Mouse (Mus musculus): Measurements from ENCODE around the gene Panx2. TPM values are rescaled to one million over a fixed set of nuclear protein-coding genes. Genes with fewer than 3 reads are reported as not detected.

The Panx2 gene
- polyA plus RNA-seq, 1 experiment from 2014 or later: 0.68 TPM

GRCm38 (mm10) chr15:89070606-89071005, 11.1 kb downstream of the Panx2 start:
- H3K27ac ChIP-seq (ENCODE audit: low read length): no peak overlapping the region
- peaks cover 26% of the 10 kb centered on the region for H3K4me1 ChIP-seq (ENCODE audit: control insufficient read depth, insufficient read depth, low read length)
- H3K9ac ChIP-seq (ENCODE audit: low read depth, low read length): no peak overlapping the region
- WGBS: 66% methylated on average over 24 of the region's 24 CpGs
- H3K4me3 ChIP-seq (ENCODE audit: low read length): no peak overlapping the region
- H3K36me3 ChIP-seq (ENCODE audit: control insufficient read depth, insufficient read depth, low read length): no peaks in the 10 kb centered on the region
- ATAC-seq: peak; percentile 20; the same call in 1 of the 2 replicates
- H3K9me3 ChIP-seq (ENCODE audit: control insufficient read depth, low read length): no peaks in the 10 kb centered on the region
- H3K27me3 ChIP-seq (replicated peaks; ENCODE audit: control insufficient read depth, insufficient read depth, low read length): peaks cover 25% of the 10 kb centered on the region
- H3K4me2 ChIP-seq (ENCODE audit: low read depth, low read length): no peak overlapping the region

DNA sequence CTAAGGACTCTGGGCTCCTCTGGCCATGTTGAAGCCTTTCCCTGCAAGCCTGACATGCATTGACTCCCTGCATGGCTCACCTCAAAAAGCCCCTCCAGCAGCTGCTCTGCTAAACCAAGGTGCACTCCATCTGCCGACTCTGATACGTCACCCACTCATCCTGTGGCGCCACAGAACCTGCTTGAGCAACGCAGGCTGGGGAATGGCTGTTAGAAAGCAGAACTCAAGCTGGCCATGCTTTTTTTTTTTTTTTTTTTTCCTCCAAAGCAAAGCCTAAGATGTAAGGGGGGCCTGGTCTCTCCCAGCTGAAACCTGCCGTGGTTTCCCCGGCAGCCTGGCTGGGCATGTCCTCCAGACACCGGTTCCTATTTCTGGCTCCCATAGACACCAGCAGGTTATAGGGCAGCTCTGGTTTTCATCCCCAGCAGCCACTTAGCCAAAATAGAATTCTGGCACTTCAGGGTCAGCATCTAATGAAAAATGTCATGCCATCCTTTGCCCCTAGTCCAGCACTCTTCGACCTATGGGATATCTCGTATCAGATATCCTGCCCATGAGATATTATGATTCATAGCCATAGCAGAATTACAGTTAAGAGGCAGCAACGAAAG, 14.6 kb downstream of the Panx2 start:
- H3K4me3 ChIP-seq (ENCODE audit: low read length): no peak overlapping the region
- H3K4me1 ChIP-seq (ENCODE audit: control insufficient read depth, insufficient read depth, low read length): peaks cover 38% of the 10 kb centered on the region
- H3K36me3 ChIP-seq (ENCODE audit: control insufficient read depth, insufficient read depth, low read length): no peaks in the 10 kb centered on the region
- 0 out of 2 replicates have a peak overlapping the region, but pooled peaks have one; percentile 94 for H3K9ac ChIP-seq (ENCODE audit: low read depth, low read length)
- no peaks in the 10 kb centered on the region for H3K27me3 ChIP-seq (replicated peaks; ENCODE audit: control insufficient read depth, insufficient read depth, low read length)
- no peak overlapping the region for H3K4me2 ChIP-seq (ENCODE audit: low read depth, low read length)
- ATAC-seq: no peak
- H3K9me3 ChIP-seq (ENCODE audit: control insufficient read depth, low read length): no peaks in the 10 kb centered on the region
- H3K27ac ChIP-seq (ENCODE audit: low read length): no peak overlapping the region
- WGBS: 73% methylated on average over 10 of the region's 10 CpGs

DNA sequence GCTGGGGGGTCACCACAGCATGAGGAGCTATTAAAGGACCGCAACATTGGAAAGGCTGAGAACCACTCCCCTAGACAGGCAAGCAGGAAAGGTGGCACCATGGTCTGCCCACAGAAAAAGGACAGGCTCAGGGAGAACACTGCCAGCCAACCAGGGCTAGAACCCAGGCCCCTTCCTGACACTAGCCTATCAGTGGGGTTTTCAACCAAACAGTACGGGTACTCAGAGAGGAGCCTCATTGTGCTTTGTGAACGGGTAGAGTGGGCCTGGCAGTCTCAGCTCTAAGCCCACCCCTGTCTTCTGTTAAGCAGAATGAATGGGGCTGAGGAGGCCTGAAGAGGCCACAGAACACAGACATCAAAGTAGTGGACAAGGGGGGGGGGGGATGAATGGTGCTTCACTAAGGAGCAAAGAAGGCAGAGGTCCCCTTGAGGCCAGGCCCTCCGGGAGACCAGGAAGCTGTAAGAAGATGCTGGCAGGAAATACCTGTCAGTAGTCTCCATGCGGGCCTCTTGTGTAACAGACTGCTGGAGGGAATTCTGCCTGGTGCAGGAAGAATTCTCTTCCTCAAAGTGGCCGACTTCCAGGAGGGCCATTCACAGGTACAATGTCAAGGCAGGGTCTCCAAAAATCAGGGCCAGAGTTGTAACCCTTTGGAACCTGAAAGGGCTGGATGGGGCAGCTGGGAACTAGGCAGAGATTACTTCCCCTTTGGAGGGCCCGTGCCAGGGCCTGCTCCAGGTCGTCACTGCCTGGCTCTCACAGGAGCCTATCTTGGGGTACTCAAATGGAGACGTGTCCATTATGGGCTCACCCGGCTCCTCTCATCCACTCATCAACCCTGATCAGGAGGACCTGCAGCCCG, 15.3 kb downstream of the Panx2 start, which contains the start of gene Trabd:
TSS of gene Trabd (plus strand) at position 512 of the 865 bp plus-strand sequence.
- H3K36me3 ChIP-seq (ENCODE audit: control insufficient read depth, insufficient read depth, low read length): no peaks in the 10 kb centered on the region
- H3K9ac ChIP-seq (ENCODE audit: low read depth, low read length): peak within 1 kb of the TSS; percentile 94
- H3K27ac ChIP-seq (ENCODE audit: low read length): peak within 1 kb of the TSS; percentile 74
- H3K9me3 ChIP-seq (ENCODE audit: control insufficient read depth, low read length): no peaks in the 10 kb centered on the region
- WGBS: 29% methylated on average over 11 of the region's 11 CpGs
- H3K27me3 ChIP-seq (replicated peaks; ENCODE audit: control insufficient read depth, insufficient read depth, low read length): no peaks in the 10 kb centered on the region
- ATAC-seq: no peak
- H3K4me2 ChIP-seq (ENCODE audit: low read depth, low read length): peak within 1 kb of the TSS; percentile 76
- H3K4me1 ChIP-seq (ENCODE audit: control insufficient read depth, insufficient read depth, low read length): peaks cover 38% of the 10 kb centered on the region
- H3K4me3 ChIP-seq (ENCODE audit: low read length): peak within 1 kb of the TSS; percentile 88

DNA sequence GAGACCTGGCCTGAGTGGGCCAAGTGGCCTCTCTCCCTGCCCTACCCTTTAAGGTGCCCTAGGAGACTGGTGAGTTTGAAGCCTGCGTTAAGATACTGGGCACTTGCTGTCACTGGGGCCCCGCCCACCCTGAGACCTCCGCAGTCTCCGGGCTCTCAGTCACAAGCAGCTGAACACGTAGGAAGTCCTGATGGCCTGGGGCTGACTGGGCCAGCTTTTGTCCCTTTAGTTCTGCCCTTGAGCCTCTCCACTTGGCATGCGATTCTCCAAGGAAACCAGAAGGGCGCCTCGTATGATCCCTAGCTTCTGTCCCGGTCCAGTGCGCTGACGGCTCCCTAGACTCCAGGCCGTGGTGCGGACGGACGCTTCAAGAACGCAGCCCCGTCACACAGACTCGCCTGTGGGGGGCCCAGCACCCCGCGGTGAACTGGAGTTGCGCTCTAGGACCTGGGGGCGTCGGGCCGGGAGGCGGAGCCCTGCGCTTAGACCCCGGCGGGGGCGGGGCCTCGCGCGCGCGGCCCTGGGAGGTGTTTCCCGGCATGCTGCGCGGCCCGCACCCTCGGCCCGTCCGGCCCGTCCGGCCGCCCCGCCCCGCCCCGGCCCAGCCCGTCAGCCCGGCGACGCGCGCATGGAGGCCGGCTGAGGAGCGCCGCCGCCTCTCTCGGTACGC, 16.1 kb downstream of the Panx2 start:
- 1% methylated on average over 43 of the region's 59 CpGs for WGBS
- H3K4me3 ChIP-seq (ENCODE audit: low read length): peak overlapping the region; percentile 88
- no peaks in the 10 kb centered on the region for H3K36me3 ChIP-seq (ENCODE audit: control insufficient read depth, insufficient read depth, low read length)
- peak overlapping the region; percentile 94 for H3K9ac ChIP-seq (ENCODE audit: low read depth, low read length)
- peak overlapping the region; percentile 74 for H3K27ac ChIP-seq (ENCODE audit: low read length)
- no peaks in the 10 kb centered on the region for H3K27me3 ChIP-seq (replicated peaks; ENCODE audit: control insufficient read depth, insufficient read depth, low read length)
- peak; percentile 92 for ATAC-seq
- H3K9me3 ChIP-seq (ENCODE audit: control insufficient read depth, low read length): no peaks in the 10 kb centered on the region
- peak overlapping the region; percentile 76 for H3K4me2 ChIP-seq (ENCODE audit: low read depth, low read length)
- H3K4me1 ChIP-seq (ENCODE audit: control insufficient read depth, insufficient read depth, low read length): peaks cover 35% of the 10 kb centered on the region

- peak; percentile 24 for ATAC-seq
- H3K27me3 ChIP-seq (replicated peaks; ENCODE audit: control insufficient read depth, insufficient read depth, low read length): no peaks in the 10 kb centered on the region
- peak overlapping the region; percentile 74 for H3K27ac ChIP-seq (ENCODE audit: low read length)
- WGBS: 0% methylated on average over 28 of the region's 39 CpGs
- peaks cover 32% of the 10 kb centered on the region for H3K4me1 ChIP-seq (ENCODE audit: control insufficient read depth, insufficient read depth, low read length)
- H3K4me3 ChIP-seq (ENCODE audit: low read length): peak overlapping the region; percentile 88
- H3K36me3 ChIP-seq (ENCODE audit: control insufficient read depth, insufficient read depth, low read length): no peaks in the 10 kb centered on the region
- no peaks in the 10 kb centered on the region for H3K9me3 ChIP-seq (ENCODE audit: control insufficient read depth, low read length)
- H3K9ac ChIP-seq (ENCODE audit: low read depth, low read length): peak overlapping the region; percentile 94
- peak overlapping the region; percentile 76 for H3K4me2 ChIP-seq (ENCODE audit: low read depth, low read length)
These were observed 16.7 kb downstream of the Panx2 start for GRCm38 (mm10) chr15:89076156-89076731.

DNA sequence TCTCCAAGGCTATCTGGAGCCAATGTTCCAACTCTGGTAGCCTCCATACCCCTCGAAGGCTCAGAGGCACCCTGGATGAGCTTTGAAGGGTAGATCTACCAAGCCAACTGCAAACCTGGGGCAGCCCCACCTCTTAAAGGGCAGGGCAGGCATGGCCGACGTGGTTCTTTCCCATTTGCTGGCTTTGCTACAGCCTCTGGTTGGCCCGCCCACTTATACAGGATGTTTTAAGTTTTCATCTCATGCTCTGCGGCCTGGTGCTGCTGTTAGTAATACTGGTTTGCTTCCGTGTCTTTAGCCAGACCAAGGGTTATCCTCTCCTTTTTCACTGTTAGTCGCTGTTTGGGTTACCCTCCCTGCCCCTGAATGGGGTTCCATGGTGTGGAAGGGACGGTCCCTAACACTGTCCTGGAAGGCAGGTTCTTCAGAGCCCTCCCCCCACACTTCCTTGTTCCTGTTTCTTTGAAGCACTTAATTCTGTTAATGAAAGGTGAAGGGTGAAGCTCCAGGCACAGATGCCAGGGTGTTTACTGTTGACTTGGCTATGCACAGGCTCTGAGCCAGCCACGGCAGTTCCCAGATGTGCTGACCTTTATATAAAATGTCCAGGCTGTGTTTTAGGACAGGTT, 18.8 kb downstream of the Panx2 start:
- H3K4me3 ChIP-seq (ENCODE audit: low read length): peak overlapping the region; percentile 23
- H3K27ac ChIP-seq (ENCODE audit: low read length): peak overlapping the region; percentile 42
- whole genome bisulfite sequencing: 46% methylated on average over 9 of the region's 9 CpGs

DNA sequence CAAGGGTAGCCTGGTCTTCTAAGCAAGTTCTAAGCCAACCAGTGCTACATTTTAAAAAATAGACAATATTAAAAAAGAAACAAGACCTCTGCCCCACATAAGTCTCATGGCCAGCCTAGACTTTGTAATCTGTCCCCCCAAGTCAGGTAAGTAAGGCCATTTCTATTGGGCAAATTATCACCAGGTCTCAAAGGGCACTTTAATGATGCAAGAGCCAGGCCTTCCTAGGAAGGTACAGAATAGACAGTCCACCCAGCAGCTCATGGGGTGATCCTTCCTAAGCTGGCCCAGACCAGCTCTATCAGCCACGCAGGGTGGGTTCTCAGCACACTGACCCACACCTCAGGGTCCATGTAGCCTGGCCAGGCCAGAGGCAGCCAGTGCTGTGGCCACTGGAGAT, 24.4 kb downstream of the Panx2 start:
- Histone ChIP-seq H3K27ac (ENCODE audit: low read length) (peak overlapping the region; percentile 28), H3K4me2 (ENCODE audit: low read depth, low read length) (no peak overlapping the region), H3K27me3 (replicated peaks; ENCODE audit: control insufficient read depth, insufficient read depth, low read length) (no peaks in the 10 kb centered on the region), H3K36me3 (ENCODE audit: control insufficient read depth, insufficient read depth, low read length) (peaks cover 32% of the 10 kb centered on the region), H3K4me3 (ENCODE audit: low read length) (no peak overlapping the region), H3K9me3 (ENCODE audit: control insufficient read depth, low read length) (no peaks in the 10 kb centered on the region), H3K9ac (ENCODE audit: low read depth, low read length) (0 out of 2 replicates have a peak overlapping the region, but pooled peaks have one; percentile 24), H3K4me1 (ENCODE audit: control insufficient read depth, insufficient read depth, low read length) (0 out of 2 replicates have a peak, but pooled peaks cover 8% of the 10 kb centered on the region)
- 100% methylated on average over 1 of the region's 1 CpGs for WGBS
- ATAC-seq: no peak

More for the DNA sequence above, 18.8 kb downstream of the Panx2 start:
- Histone ChIP-seq H3K27me3 (replicated peaks; ENCODE audit: control insufficient read depth, insufficient read depth, low read length) (no peaks in the 10 kb centered on the region), H3K9ac (ENCODE audit: low read depth, low read length) (peak overlapping the region; percentile 94; the same call in 1 of the 2 replicates), H3K4me2 (ENCODE audit: low read depth, low read length) (peak overlapping the region; percentile 76), H3K4me1 (ENCODE audit: control insufficient read depth, insufficient read depth, low read length) (peaks cover 32% of the 10 kb centered on the region), H3K36me3 (ENCODE audit: control insufficient read depth, insufficient read depth, low read length) (peaks cover 8% of the 10 kb centered on the region; the same call in 1 of the 2 replicates), H3K9me3 (ENCODE audit: control insufficient read depth, low read length) (no peaks in the 10 kb centered on the region)
- 0 out of 2 replicates have a peak, but pooled peaks have one; percentile 21 for ATAC-seq

- WGBS: 89% methylated on average over 2 of the region's 2 CpGs
- no peak for ATAC-seq
- no peaks in the 10 kb centered on the region for H3K9me3 ChIP-seq (ENCODE audit: control insufficient read depth, low read length)
- H3K4me3 ChIP-seq (ENCODE audit: low read length): no peak overlapping the region
- H3K4me1 ChIP-seq (ENCODE audit: control insufficient read depth, insufficient read depth, low read length): peaks cover 10% of the 10 kb centered on the region
- no peak overlapping the region for H3K9ac ChIP-seq (ENCODE audit: low read depth, low read length)
- H3K36me3 ChIP-seq (ENCODE audit: control insufficient read depth, insufficient read depth, low read length): peaks cover 32% of the 10 kb centered on the region
- H3K27me3 ChIP-seq (replicated peaks; ENCODE audit: control insufficient read depth, insufficient read depth, low read length): no peaks in the 10 kb centered on the region
- H3K4me2 ChIP-seq (ENCODE audit: low read depth, low read length): no peak overlapping the region
- no peak overlapping the region for H3K27ac ChIP-seq (ENCODE audit: low read length)
These were observed 25.3 kb downstream of the Panx2 start for GRCm38 (mm10) chr15:89084826-89085225.
